Mouse (Mus musculus) ES-E14 (cell line): ENCODE results near the gene Nfatc4. TPM values are rescaled to one million over a fixed set of nuclear protein-coding genes. Genes with fewer than 3 reads are reported as not detected.

Source experiments
- DNase-seq: peaks from one replicate; pipeline ENCODE4 v3.0.0-alpha.2; 2013; ENCODE audit warnings: low read depth, low spot score
- H3K27ac ChIP-seq: 2 replicates; pipeline ENCODE4 v1.5.1; 2012; ENCODE audit warnings: low read depth, mild to moderate bottlenecking, low read length, moderate library complexity, mixed read lengths; ENCODE audit not compliant: poor library complexity, insufficient read depth, severe bottlenecking
- H3K36me3 ChIP-seq: 2 replicates; pipeline ENCODE4 v1.6.1; 2012; ENCODE audit warnings: mild to moderate bottlenecking, low read length, moderate library complexity, mixed read lengths; ENCODE audit not compliant: control insufficient read depth, poor library complexity, insufficient read depth, severe bottlenecking
- H3K4me1 ChIP-seq, 2 experiments: fragments of 150-350 bp in 1 of 2; sonication (generic) in 1 of 2; 2 replicates each; pipeline ENCODE4 v1.6.1; 2012; ENCODE audit warnings: low read length in 2 of 2, mild to moderate bottlenecking in 1 of 2, mixed read lengths in 1 of 2; ENCODE audit not compliant: control insufficient read depth in 2 of 2, insufficient read depth in 2 of 2, poor library complexity in 1 of 2
- H3K4me3 ChIP-seq, 2 experiments: fragments of 150-350 bp in 1 of 2; sonication (generic) in 1 of 2; 2 replicates each; pipeline ENCODE4 v1.5.1; 2012; ENCODE audit warnings: low read length in 2 of 2, low read depth in 1 of 2, mild to moderate bottlenecking in 1 of 2, mixed read lengths in 1 of 2; ENCODE audit not compliant: insufficient read depth in 1 of 2, poor library complexity in 1 of 2, severe bottlenecking in 1 of 2
- H3K9ac ChIP-seq: 2 replicates; pipeline ENCODE4 v1.6.1; 2012; ENCODE audit warnings: low read depth, mild to moderate bottlenecking, low read length, mixed read lengths; ENCODE audit not compliant: poor library complexity, insufficient read depth, severe bottlenecking
- H3K9me3 ChIP-seq: fragments of 150-350 bp; sonication (generic); 2 replicates; pipeline ENCODE4 v1.6.1; 2012; ENCODE audit warnings: low read depth, mild to moderate bottlenecking, low read length; ENCODE audit not compliant: control insufficient read depth, insufficient read depth
- CHD2 ChIP-seq: IDR thresholded peaks from 2 replicates; pipeline ENCODE4 v1.6.1; 2014; ENCODE audit warnings: mild to moderate bottlenecking, low read depth, low read length, inconsistent platforms
- HCFC1 ChIP-seq: IDR thresholded peaks from 2 replicates; pipeline ENCODE4 v1.6.1; 2012; ENCODE audit warnings: low read length, inconsistent platforms, borderline replicate concordance; ENCODE audit not compliant: insufficient read depth
- MAFK ChIP-seq: IDR thresholded peaks from 2 replicates; pipeline ENCODE4 v1.6.1; 2014; ENCODE audit warnings: mild to moderate bottlenecking, low read depth, low read length, inconsistent platforms; ENCODE audit not compliant: insufficient read depth
- ZC3H11A ChIP-seq: IDR thresholded peaks from 2 replicates; pipeline ENCODE4 v1.6.1; 2012; ENCODE audit warnings: low read depth, mild to moderate bottlenecking, inconsistent platforms, low read length, borderline replicate concordance
- ZNF384 ChIP-seq: IDR thresholded peaks from 2 replicates; pipeline ENCODE4 v1.6.1; 2012; ENCODE audit warnings: low read depth, low read length, inconsistent platforms
- in situ Hi-C, 2 experiments: fragments of 600-800 bp; cut with MboI; formaldehyde crosslinking; loops; one replicate each; pipeline ENCODE4 v1.15.1; 2025; ENCODE audit warnings: low sequenced_read_pairs in 2 of 2, inconsistent platforms in 1 of 2; ENCODE audit not compliant: unreplicated experiment in 2 of 2
- total RNA-seq: library from RNA; depleted of rRNA; stranded (reverse); fragments of 300-350 nt; gene quantifications from 2 replicates; pipeline ENCODE4 v1.2.3, GENCODE M21; 2012

Nfatc4 gene
- total RNA-seq, 1 experiment = 6.4 TPM

- no peak for DNase-seq
- in situ Hi-C loops = no loop called here
- H3K4me3 ChIP-seq = peak overlapping the region in 1 of 2 experiments; percentile 32; a peak in 2 of 4 replicates
- H3K9me3 ChIP-seq = no peaks in the 10 kb centered on the region
- H3K36me3 ChIP-seq = peaks cover 15% of the 10 kb centered on the region; the same call in 1 of the 2 replicates
- TF ChIP-seq MAFK (no peak), ZNF384 (no peak), CHD2 (no peak), ZC3H11A (no peak), HCFC1 (no peak)
- H3K4me1 ChIP-seq = peaks cover 21 to 53% of the 10 kb centered on the region in 2 experiments
- H3K27ac ChIP-seq = no peak overlapping the region
- H3K9ac ChIP-seq = peak overlapping the region; percentile 59
Observed at GRCm38 (mm10) chr14:55829854-55830253, 6.9 kb downstream of the Nfatc4 start.

- H3K27ac ChIP-seq = no peak overlapping the region
- in situ Hi-C loops = no loop called here
- TF ChIP-seq ZNF384 = no peak
- TF ChIP-seq CHD2 = no peak
- TF ChIP-seq HCFC1 = no peak
- TF ChIP-seq ZC3H11A = no peak
- TF ChIP-seq MAFK = no peak
- H3K9ac ChIP-seq = no peak overlapping the region
- H3K4me3 ChIP-seq = no peak overlapping the region
- peaks cover 21 to 54% of the 10 kb centered on the region in 2 experiments for H3K4me1 ChIP-seq
- no peak for DNase-seq
- H3K9me3 ChIP-seq = no peaks in the 10 kb centered on the region
- H3K36me3 ChIP-seq = peaks cover 15% of the 10 kb centered on the region; the same call in 1 of the 2 replicates
Observed at GRCm38 (mm10) chr14:55830331-55830730, 7.4 kb downstream of the Nfatc4 start.

GRCm38 (mm10) chr14:55833126-55833525 is 10.2 kb downstream of the Nfatc4 start:
- H3K9ac ChIP-seq = no peak overlapping the region

GRCm38 (mm10) chr14:55834808-55835533 is 12.0 kb downstream of the Nfatc4 start:
- H3K4me3 ChIP-seq = peak overlapping the region; percentile 0 to 22; a peak in 2 of 4 replicates
- H3K4me1 ChIP-seq = peaks cover 27 to 59% of the 10 kb centered on the region in 2 experiments
- no peaks in the 10 kb centered on the region for H3K9me3 ChIP-seq
- H3K36me3 ChIP-seq = peaks cover 3% of the 10 kb centered on the region; the same call in 1 of the 2 replicates
- DNase-seq = no peak
- H3K27ac ChIP-seq = peak overlapping the region; percentile 86
- in situ Hi-C loops = no loop called here
- H3K9ac ChIP-seq = no peak overlapping the region; the same call in 1 of the 2 replicates
- no peak for TF ChIP-seq CHD2
- TF ChIP-seq MAFK = no peak
- no peak for TF ChIP-seq ZNF384
- no peak for TF ChIP-seq HCFC1
- TF ChIP-seq ZC3H11A = no peak

More at GRCm38 (mm10) chr14:55833126-55833525, 10.2 kb downstream of the Nfatc4 start:
- TF ChIP-seq ZNF384 (no peak), ZC3H11A (no peak), HCFC1 (no peak)
- Histone ChIP-seq H3K4me1 (peaks cover 30 to 64% of the 10 kb centered on the region in 2 experiments), H3K4me3 (no peak overlapping the region), H3K36me3 (peaks cover 6% of the 10 kb centered on the region; the same call in 1 of the 2 replicates), H3K9me3 (no peaks in the 10 kb centered on the region), H3K27ac (no peak overlapping the region)
- in situ Hi-C loops = no loop called here
- no peak for DNase-seq
